ENCODE assay signal across 10 mouse cellular contexts in the genomic region with DNA sequence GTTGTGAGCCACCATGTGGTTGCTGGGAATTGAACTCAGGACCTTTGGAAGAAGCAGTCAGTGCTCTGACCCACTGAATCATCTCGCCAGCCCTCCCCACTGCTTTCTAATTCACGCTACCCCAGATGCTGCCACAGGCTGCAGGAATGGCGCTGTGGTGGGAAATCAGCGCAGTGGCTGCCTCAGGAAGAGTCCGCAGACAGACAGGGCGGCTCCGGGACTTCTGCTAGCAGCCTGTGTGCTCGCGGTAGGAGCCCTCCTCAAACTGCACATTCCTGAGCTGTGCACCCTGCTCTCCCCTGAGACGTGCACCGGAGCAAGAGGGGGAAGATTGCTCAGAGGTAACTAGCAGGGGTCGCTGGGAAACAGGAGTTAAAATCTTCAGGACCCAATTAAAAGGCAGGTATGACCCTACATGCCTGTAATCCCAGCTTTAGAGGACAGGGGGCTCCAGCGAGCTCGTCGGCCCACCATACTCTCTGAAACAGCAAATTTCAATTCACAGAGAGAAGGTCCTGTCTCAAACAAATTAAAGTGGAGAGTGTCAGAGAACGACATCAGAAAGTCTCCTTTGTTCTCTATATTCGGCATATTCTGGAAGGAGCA. TPM values are rescaled to one million over a fixed set of nuclear protein-coding genes. Genes with fewer than 3 reads are reported as not detected.
DNase-seq lines count a peak whose midpoint lies in the region; ATAC-seq and TF ChIP-seq lines count a peak whose summit lies in the region.
"Had no signal": no experiment of that assay in that cellular context is flagged by ENCODE, and none has a peak within 500 bp of the region (broad histone marks: within the 10 kb centered on the region; RNA-seq: fewer than 3 reads in every experiment).

No protein-coding gene starts in this region.

- H3K9ac ChIP-seq in ES-E14 (ENCODE audit: insufficient read depth, low read depth, low read length, poor library complexity, severe bottlenecking): peak overlapping the region; percentile 16; the same call in 1 of the 2 replicates
- no peak overlapping the region for H3K9ac ChIP-seq in lung, postnatal 0 days (replicated peaks; ENCODE audit: low read depth)

- no peak overlapping the region for H3K4me2 ChIP-seq in lung, postnatal 0 days (replicated peaks; ENCODE audit: low read depth, low read length)

- peak overlapping the region; percentile 52 to 76 for H3K4me3 ChIP-seq in ES-E14 (ENCODE audit: insufficient read depth in 1 of 2, low read depth in 1 of 2, low read length in 2 of 2, poor library complexity in 1 of 2, severe bottlenecking in 1 of 2)
- H3K4me3 ChIP-seq in lung, postnatal 0 days (ENCODE audit: low read depth, low read length): no peak overlapping the region
- H3K4me3 ChIP-seq: forebrain, embryonic 10.5 days had no signal

- in situ Hi-C loops in ES-E14 (cut with MboI; ENCODE audit: low sequenced_read_pairs in 2 of 2, unreplicated experiment in 2 of 2): no loop called here

- no peaks in the 10 kb centered on the region for H3K36me3 ChIP-seq in ES-E14 (ENCODE audit: control insufficient read depth, insufficient read depth, low read length, poor library complexity, severe bottlenecking)
- H3K36me3 ChIP-seq in lung, postnatal 0 days (ENCODE audit: insufficient read depth, low read length): no peaks in the 10 kb centered on the region
- H3K36me3 ChIP-seq: forebrain, embryonic 10.5 days had no signal

- peak; percentile 46 for TF ChIP-seq CTCF in lung, postnatal 0 days (IDR thresholded peaks at IDR 0.05)

- no peak overlapping the region; the same call in 1 of the 2 replicates for H3K27ac ChIP-seq in ES-E14 (ENCODE audit: insufficient read depth, low read depth, low read length, poor library complexity, severe bottlenecking)
- H3K27ac ChIP-seq in lung, postnatal 0 days (ENCODE audit: low read length): no peak overlapping the region
- H3K27ac ChIP-seq: forebrain, embryonic 10.5 days had no signal

- WGBS in lung, postnatal 0 days: 31% methylated on average over 17 of the region's 17 CpGs

- DNase-seq in kidney, postnatal 10 days: peak; percentile 27
- DNase-seq in kidney, adult 11 months: no peak
- DNase-seq in ES-E14 (ENCODE audit: low read depth, low spot score): peak; percentile 77
- peak; percentile 36 for DNase-seq in embryo, embryonic 10.5 days (ENCODE audit: low spot score)
- peak; percentile 43 for DNase-seq in lung, postnatal 0 days (ENCODE audit: low spot score)
- no peak for DNase-seq in urinary bladder, adult 2 months (ENCODE audit: low spot score)
- no peak for DNase-seq in testis, postnatal 10 days (ENCODE audit: low spot score)
- no peak for DNase-seq in adrenal gland, postnatal 4 days (ENCODE audit: low spot score in 2 of 2)

- no peaks in the 10 kb centered on the region for H3K4me1 ChIP-seq in ES-E14 (ENCODE audit: control insufficient read depth in 2 of 2, insufficient read depth in 2 of 2, low read length in 2 of 2, poor library complexity in 1 of 2)
- no peaks in the 10 kb centered on the region for H3K4me1 ChIP-seq in lung, postnatal 0 days (ENCODE audit: insufficient read depth, low read depth, low read length)
- H3K4me1 ChIP-seq: forebrain, embryonic 10.5 days had no signal

- H3K9me3 ChIP-seq in ES-E14 (ENCODE audit: control insufficient read depth, insufficient read depth, low read depth, low read length): no peaks in the 10 kb centered on the region
- no peaks in the 10 kb centered on the region for H3K9me3 ChIP-seq in lung, postnatal 0 days (ENCODE audit: low read length)

- no peaks in the 10 kb centered on the region for H3K27me3 ChIP-seq in lung, postnatal 0 days (replicated peaks; ENCODE audit: insufficient read depth, low read length)

- no peak for TF ChIP-seq EP300 in lung, postnatal 0 days (IDR thresholded peaks at IDR 0.05)

- peak; percentile 52 for ATAC-seq in lung, postnatal 0 days

TF ChIP-seq in ES-E14, 5 proteins besides CTCF, POLR2A, EP300 and RAD21:
- TF ChIP-seq MAFK (IDR thresholded peaks at IDR 0.05; ENCODE audit: insufficient read depth, low read depth, low read length) (0 out of 2 replicates have a peak, but pooled peaks have one; percentile 14), HCFC1 (IDR thresholded peaks at IDR 0.05; ENCODE audit: borderline replicate concordance, insufficient read depth, low read length) (no peak), CHD2 (IDR thresholded peaks at IDR 0.05; ENCODE audit: low read depth, low read length) (no peak), ZC3H11A (IDR thresholded peaks at IDR 0.05; ENCODE audit: borderline replicate concordance, low read depth, low read length) (0 out of 2 replicates have a peak, but pooled peaks have one; percentile 3), ZNF384 (IDR thresholded peaks at IDR 0.05; ENCODE audit: low read depth, low read length) (no peak)

RNA-seq across cellular contexts. Expression of a gene that starts 10.3 kb away (rescaled TPM):
- 0.22 and 0.48 TPM in 2 replicates for total RNA-seq in ES-E14 (2012; rRNA removed)
- polyA plus RNA-seq in lung, postnatal 0 days (2015; fragmentation: Nextera tagmentation; extraction: Ambion mirVana): not detected in 2 replicates
- polyA plus RNA-seq in urinary bladder, adult 2 months (2012; rRNA removed): 0.40 and 2.3 TPM in 2 replicates
- total RNA-seq in adrenal gland, postnatal 4 days (2021): 1,000 to 10,000 TPM in 1 of 2 experiments, 1 to 10 TPM in 1; 1.1 to 5,957 TPM
- total RNA-seq: layer of hippocampus, adult 18-20 months had no signal
- polyA plus RNA-seq: forebrain, embryonic 10.5 days had no signal

RNA-seq across cellular contexts. Expression of a gene that starts 37.3 kb away (rescaled TPM):
- 18.0 and 18.7 TPM in 2 replicates for total RNA-seq in ES-E14 (2012; rRNA removed)
- polyA plus RNA-seq in lung, postnatal 0 days (2015; fragmentation: Nextera tagmentation; extraction: Ambion mirVana): 11.1 and 11.5 TPM in 2 replicates
- polyA plus RNA-seq in urinary bladder, adult 2 months (2012; rRNA removed): 14.5 and 15.6 TPM in 2 replicates
- total RNA-seq in adrenal gland, postnatal 4 days (2021): 10 to 100 TPM; 15.5 to 17.0 TPM

RNA-seq across cellular contexts. Expression of a gene that starts 50.4 kb away (rescaled TPM):
- 0.49 and 1.5 TPM in 2 replicates for total RNA-seq in ES-E14 (2012; rRNA removed)
- 1.6 and 1.7 TPM in 2 replicates for polyA plus RNA-seq in lung, postnatal 0 days (2015; fragmentation: Nextera tagmentation; extraction: Ambion mirVana)
- 15.3 and 20.2 TPM in 2 replicates for polyA plus RNA-seq in urinary bladder, adult 2 months (2012; rRNA removed)
- total RNA-seq in adrenal gland, postnatal 4 days (2021): 10 to 100 TPM; 22.0 to 23.2 TPM
- polyA plus RNA-seq: forebrain, embryonic 10.5 days had no signal

Comparison
In these comparisons a context has a peak if more than half of its experiments do, and no peak if none do; other contexts are left out.
1. DNase-seq: peak in kidney, postnatal 10 days (single experiment), ES-E14 (single experiment), embryo, embryonic 10.5 days (single experiment) and lung, postnatal 0 days (single experiment); none in kidney, adult 11 months (single experiment), urinary bladder, adult 2 months (single experiment), testis, postnatal 10 days (single experiment) and adrenal gland, postnatal 4 days (0 of 2).